Mouse (Mus musculus) ES-E14 (cell line): ENCODE measurements at regions not wholly inside any gene's neighbourhood (a gene's known extent, or its start where the extent isn't known, plus 50 kb on each side); places are given as distances from the start of the nearest gene placed in this dataset.

Experiments used
- CHD2 ChIP-seq: IDR thresholded peaks from 2 replicates; pipeline ENCODE4 v1.6.1; 2014; ENCODE audit warnings: mild to moderate bottlenecking, low read depth, low read length, inconsistent platforms
- ZNF384 ChIP-seq: IDR thresholded peaks from 2 replicates; pipeline ENCODE4 v1.6.1; 2012; ENCODE audit warnings: low read depth, low read length, inconsistent platforms

DNA sequence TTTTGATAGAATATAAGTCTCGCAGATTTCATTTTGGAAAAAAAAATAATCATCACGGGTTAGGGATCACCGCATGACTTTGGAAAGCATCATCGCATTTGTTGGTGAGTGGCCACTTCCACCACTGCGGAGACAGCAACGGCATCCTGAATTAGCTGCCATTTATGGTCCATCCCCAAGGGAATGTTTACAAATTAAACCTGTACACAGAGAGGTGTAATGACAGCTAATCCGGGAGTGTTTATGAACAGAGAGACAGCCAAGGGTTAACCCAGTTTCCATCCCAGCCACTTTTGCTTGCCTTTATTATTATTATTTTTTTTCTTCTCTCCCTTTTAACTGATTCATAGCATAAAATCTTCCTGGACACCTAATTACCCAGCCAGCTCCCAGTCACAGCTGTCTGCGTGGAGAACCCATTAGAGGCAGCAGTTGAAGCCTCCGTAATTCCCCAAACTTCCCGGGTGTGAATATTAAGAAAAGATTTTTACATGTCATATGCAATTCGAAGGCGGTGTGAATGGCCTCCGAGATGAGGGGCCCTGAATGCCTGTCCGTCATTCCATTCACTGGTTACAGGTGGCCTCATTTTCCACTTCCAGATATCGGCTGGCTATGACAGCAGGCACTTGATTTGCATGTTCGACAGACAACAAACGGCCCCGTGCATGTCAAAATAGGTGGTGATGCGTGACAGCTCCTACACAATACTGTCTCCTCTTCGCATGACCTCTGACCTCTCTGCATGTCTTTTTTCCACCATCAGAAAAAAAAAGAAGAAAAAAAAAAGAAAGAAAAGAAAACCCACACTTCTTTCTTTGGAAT lies 323.7 kb upstream of the Adamts16 start:
- TF ChIP-seq CHD2 (no peak), ZNF384 (no peak)
